ENCODE assay signal across 8 mouse cellular contexts in genomic region chr6:93912003-93912581, GRCm38 (mm10).
DNase-seq lines count a peak whose midpoint lies in the region; ATAC-seq and TF ChIP-seq lines count a peak whose summit lies in the region.

No protein-coding gene starts in this region.

- intact Hi-C loops in heart, adult 2 months (cut with DNase I) = no loop called here

- no peak for DNase-seq in heart, adult 2 months
- peak; percentile 17 for DNase-seq in cerebellum, adult 9-11 months
- DNase-seq in hindbrain, embryonic 10.5 days (ENCODE audit: low spot score) = no peak
- DNase-seq in midbrain, embryonic 10.5 days (ENCODE audit: low spot score) = peak; percentile 61
- DNase-seq in spleen, adult 12 weeks (ENCODE audit: low spot score) = no peak
- no peak for DNase-seq in adrenal gland, postnatal 36 days
- no peak for DNase-seq in Muller cell, postnatal 12 days (ENCODE audit: inconsistent ontology term)

- no peak overlapping the region; the same call in 1 of the 2 replicates for H3K9ac ChIP-seq in heart, embryonic 16.5 days (ENCODE audit: low read length)
- H3K9ac ChIP-seq in heart, adult 2 months (ENCODE audit: low read depth, low read length) = no peak overlapping the region

- H3K79me2 ChIP-seq in heart, adult 2 months (replicated peaks; ENCODE audit: control insufficient read depth, insufficient read depth, low read length) = no peaks in the 10 kb centered on the region

- H3K27ac ChIP-seq in heart, embryonic 16.5 days (ENCODE audit: low read length) = no peak overlapping the region
- H3K27ac ChIP-seq in heart, adult 2 months = no peak overlapping the region
- H3K27ac ChIP-seq in hindbrain, embryonic 10.5 days = peak overlapping the region; percentile 93
- peak overlapping the region; percentile 96 for H3K27ac ChIP-seq in midbrain, embryonic 10.5 days (replicated peaks)

- no peak for TF ChIP-seq CTCF in heart, adult 2 months (IDR thresholded peaks at IDR 0.05)

- no peaks in the 10 kb centered on the region for H3K9me3 ChIP-seq in heart, embryonic 16.5 days (replicated peaks; ENCODE audit: control insufficient read depth, low read length)
- no peaks in the 10 kb centered on the region for H3K9me3 ChIP-seq in hindbrain, embryonic 10.5 days
- no peaks in the 10 kb centered on the region for H3K9me3 ChIP-seq in midbrain, embryonic 10.5 days (replicated peaks)

- 35% methylated on average over 8 of the region's 8 CpGs for WGBS in heart, embryonic 16.5 days
- WGBS in heart, adult 2 months = 68% methylated on average over 8 of the region's 8 CpGs
- 4% methylated on average over 8 of the region's 8 CpGs for WGBS in hindbrain, embryonic 10.5 days
- 4% methylated on average over 8 of the region's 8 CpGs for WGBS in midbrain, embryonic 10.5 days

- H3K4me3 ChIP-seq in heart, embryonic 16.5 days (ENCODE audit: low read length) = peak overlapping the region; percentile 31
- no peak overlapping the region for H3K4me3 ChIP-seq in heart, adult 2 months
- H3K4me3 ChIP-seq in hindbrain, embryonic 10.5 days = peak overlapping the region; percentile 55
- peak overlapping the region; percentile 57 for H3K4me3 ChIP-seq in midbrain, embryonic 10.5 days

- peaks cover 21% of the 10 kb centered on the region for H3K4me1 ChIP-seq in heart, embryonic 16.5 days (ENCODE audit: control insufficient read depth, insufficient read depth, low read length)
- H3K4me1 ChIP-seq in heart, adult 2 months (ENCODE audit: control insufficient read depth, insufficient read depth, low read length) = no peaks in the 10 kb centered on the region
- peaks cover 61% of the 10 kb centered on the region for H3K4me1 ChIP-seq in hindbrain, embryonic 10.5 days (replicated peaks)
- H3K4me1 ChIP-seq in midbrain, embryonic 10.5 days = peaks cover 57% of the 10 kb centered on the region

- no peak for ATAC-seq in heart, embryonic 16.5 days (replicated peaks; ENCODE audit: extremely low read depth, insufficient read depth, low FRiP score)

- no peaks in the 10 kb centered on the region for H3K36me3 ChIP-seq in heart, embryonic 16.5 days (ENCODE audit: control insufficient read depth, insufficient read depth)
- H3K36me3 ChIP-seq in heart, adult 2 months (ENCODE audit: control insufficient read depth, insufficient read depth, low read length) = no peaks in the 10 kb centered on the region
- no peaks in the 10 kb centered on the region for H3K36me3 ChIP-seq in hindbrain, embryonic 10.5 days
- H3K36me3 ChIP-seq in midbrain, embryonic 10.5 days = 0 out of 2 replicates have a peak, but pooled peaks cover 4% of the 10 kb centered on the region

- no peak for TF ChIP-seq POLR2A in heart, adult 2 months (IDR thresholded peaks at IDR 0.05; ENCODE audit: insufficient read depth, low read depth, low read length)

- H3K27me3 ChIP-seq in heart, embryonic 16.5 days (ENCODE audit: control insufficient read depth, insufficient read depth, low read length) = no peaks in the 10 kb centered on the region
- H3K27me3 ChIP-seq in heart, adult 2 months (ENCODE audit: control insufficient read depth, insufficient read depth, low read length) = no peaks in the 10 kb centered on the region
- H3K27me3 ChIP-seq in hindbrain, embryonic 10.5 days (ENCODE audit: insufficient read depth, poor library complexity, severe bottlenecking) = no peaks in the 10 kb centered on the region
- H3K27me3 ChIP-seq in midbrain, embryonic 10.5 days (ENCODE audit: low read depth, poor library complexity, severe bottlenecking) = peaks cover 60% of the 10 kb centered on the region

- TF ChIP-seq EP300 in heart, adult 2 months (IDR thresholded peaks at IDR 0.05; ENCODE audit: insufficient read depth, low read depth, low read length) = no peak

- peak overlapping the region; percentile 69 for H3K4me2 ChIP-seq in heart, embryonic 16.5 days (ENCODE audit: low read depth, low read length)

Comparison
In these comparisons a context has a peak if more than half of its experiments do, and no peak if none do; other contexts are left out.
1. H3K27ac ChIP-seq: peak in hindbrain, embryonic 10.5 days (single experiment) and midbrain, embryonic 10.5 days (single experiment); none in heart, embryonic 16.5 days (single experiment) and heart, adult 2 months (single experiment).
2. DNase-seq: peak in cerebellum, adult 9-11 months (single experiment) and midbrain, embryonic 10.5 days (single experiment); none in heart, adult 2 months (0 of 2), hindbrain, embryonic 10.5 days (single experiment), spleen, adult 12 weeks (single experiment), adrenal gland, postnatal 36 days (0 of 2) and Muller cell, postnatal 12 days (single experiment).